Mouse (Mus musculus) ES-Bruce4 (cell line): ENCODE measurements around the gene Cdk10.

ENCODE experiments used
- CTCF ChIP-seq: IDR thresholded peaks from one replicate; pipeline ENCODE4 v1.8.1; 2011; ENCODE audit warnings: low read depth, low read length
- EP300 ChIP-seq: IDR thresholded peaks from 2 replicates; pipeline ENCODE4 v1.6.1; 2011; ENCODE audit warnings: low read depth, low read length; ENCODE audit not compliant: insufficient read depth
- POLR2A ChIP-seq: IDR thresholded peaks from one replicate; pipeline ENCODE4 v1.8.1; 2011; ENCODE audit warnings: low read length; ENCODE audit not compliant: insufficient read depth

DNA sequence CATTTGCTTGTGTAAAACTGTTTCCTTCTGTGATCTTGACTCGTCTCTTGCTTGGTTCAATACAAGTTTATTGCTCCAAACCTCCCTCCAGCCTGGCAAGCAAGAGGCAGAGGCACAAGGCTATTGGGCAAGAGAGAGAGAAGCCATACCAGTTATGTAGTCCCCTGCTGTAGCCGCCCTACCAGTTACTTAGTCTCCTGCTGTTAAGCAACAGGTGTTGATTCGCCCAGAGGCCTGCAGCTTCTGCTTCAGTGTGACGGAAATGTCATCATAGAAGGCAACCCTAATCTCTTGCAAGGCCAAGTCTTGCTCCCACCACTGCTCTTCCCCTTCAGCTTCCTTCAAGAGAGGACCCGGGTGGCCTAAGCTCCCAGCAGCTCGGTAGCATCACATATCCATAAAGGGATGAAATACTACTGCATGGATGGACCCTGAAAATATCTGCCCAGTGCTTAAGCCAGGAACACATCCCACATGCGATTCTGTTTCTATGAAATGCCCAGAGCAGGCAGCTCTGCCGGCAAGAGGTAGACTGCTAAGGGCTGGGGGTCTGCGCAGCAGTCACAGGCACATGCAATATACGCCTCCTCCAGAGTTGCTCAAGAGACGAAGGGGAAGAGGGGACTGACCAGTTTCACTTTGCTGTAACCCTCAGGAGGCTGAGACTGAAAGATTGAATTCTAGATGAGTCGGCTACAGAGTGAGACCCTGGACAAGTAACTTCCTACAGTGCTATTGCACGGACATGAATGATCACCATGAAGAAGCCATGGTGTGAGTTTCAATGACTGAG, 55.9 kb downstream of the Cdk10 start:
- TF ChIP-seq POLR2A (no peak), EP300 (no peak), CTCF (no peak)
